Mouse (Mus musculus): ENCODE results near the gene Olfr700. TPM values are rescaled to one million over a fixed set of nuclear protein-coding genes. Genes with fewer than 3 reads are reported as not detected.

Gene Olfr700
- not detected for polyA plus RNA-seq (2017; shearing (Covaris generic))

GRCm38 (mm10) chr7:106808734-106809133 lies at the start of gene Olfr700:
TSS of gene Olfr700 (minus strand) at chr7:106808834.

GRCm38 (mm10) chr7:106843060-106843459 lies 34.4 kb upstream of the Olfr700 start, which contains the start of gene Olfr703:
TSS of gene Olfr703 (plus strand) at chr7:106843360.

GRCm38 (mm10) chr7:106833793-106834192 lies 25.2 kb upstream of the Olfr700 start, which contains the start of gene Olfr702:
TSS of gene Olfr702 (minus strand) at chr7:106833893.

GRCm38 (mm10) chr7:106813829-106814228 lies 5.2 kb upstream of the Olfr700 start, which contains the start of gene Olfr701:
TSS of gene Olfr701 (plus strand) at chr7:106814129.

GRCm38 (mm10) chr7:106793098-106793497 lies 15.5 kb downstream of the Olfr700 start, which contains the start of gene Olfr699:
TSS of gene Olfr699 (minus strand) at chr7:106793198.

Other genes starting within 250 kb of the Olfr700 start
- gene Olfr693, start 128.2 kb downstream of the Olfr700 start, polyA plus RNA-seq (2017; shearing (Covaris generic)): 0.05 TPM
- 0.04 TPM for gene Olfr694, start 117.0 kb downstream of the Olfr700 start, polyA plus RNA-seq (2017; shearing (Covaris generic))
- gene Olfr695, start 92.4 kb downstream of the Olfr700 start, polyA plus RNA-seq (2017; shearing (Covaris generic)): not detected
- gene Olfr697, start 66.4 kb downstream of the Olfr700 start, polyA plus RNA-seq (2017; shearing (Covaris generic)): not detected
- not detected for gene Olfr698, start 53.4 kb downstream of the Olfr700 start, polyA plus RNA-seq (2017; shearing (Covaris generic))
- not detected for gene Olfr699, start 15.6 kb downstream of the Olfr700 start, polyA plus RNA-seq (2017; shearing (Covaris generic))
- gene Olfr701, start 5.3 kb upstream of the Olfr700 start, polyA plus RNA-seq (2017; shearing (Covaris generic)): not detected
- gene Olfr702, start 25.1 kb upstream of the Olfr700 start, polyA plus RNA-seq (2017; shearing (Covaris generic)): not detected
- not detected for gene Olfr703, start 34.5 kb upstream of the Olfr700 start, polyA plus RNA-seq (2017; shearing (Covaris generic))
- not detected for gene Olfr704, start 54.4 kb upstream of the Olfr700 start, polyA plus RNA-seq (2017; shearing (Covaris generic))
- not detected for gene Olfr705, start 68.1 kb upstream of the Olfr700 start, polyA plus RNA-seq (2017; shearing (Covaris generic))
- not detected for gene Olfr706, start 79.3 kb upstream of the Olfr700 start, polyA plus RNA-seq (2017; shearing (Covaris generic))
- not detected for gene Olfr707, start 92.4 kb upstream of the Olfr700 start, polyA plus RNA-seq (2017; shearing (Covaris generic))
- gene Olfr1532-ps1, start 99.2 kb upstream of the Olfr700 start, polyA plus RNA-seq (2017; shearing (Covaris generic)): not detected
- not detected for gene Olfr709-ps1, start 123.4 kb upstream of the Olfr700 start, polyA plus RNA-seq (2017; shearing (Covaris generic))
- gene Olfr710, start 139.5 kb upstream of the Olfr700 start, polyA plus RNA-seq (2017; shearing (Covaris generic)): not detected
- 0.19 TPM for gene Olfr6, start 155.1 kb upstream of the Olfr700 start, polyA plus RNA-seq (2017; shearing (Covaris generic))
- not detected for gene Olfr711, start 166.6 kb upstream of the Olfr700 start, polyA plus RNA-seq (2017; shearing (Covaris generic))
- not detected for gene Olfr2, start 197.2 kb upstream of the Olfr700 start, polyA plus RNA-seq (2017; shearing (Covaris generic))
- not detected for gene Olfr713, start 222.3 kb upstream of the Olfr700 start, polyA plus RNA-seq (2017; shearing (Covaris generic))

Data from CD4-positive, CD25-positive, alpha-beta regulatory T cell (primary cell).